Mouse (Mus musculus): ENCODE measurements at regions not wholly inside any gene's neighbourhood (a gene's known extent, or its start where the extent isn't known, plus 50 kb on each side); places are given as distances from the start of the nearest gene placed in this dataset.
"Not testable (repeated sequence)": the region's sequence is repeated elsewhere in the genome, so short reads cannot be mapped to it uniquely, and the experiment has no call there.

- no peak for DNase-seq (ENCODE audit: low spot score in 2 of 2)
Measured at GRCm38 (mm10) chr11:56505068-56505467, 464.3 kb upstream of the Nmur2 start.

GRCm38 (mm10) chr11:56514941-56515340 is 474.1 kb upstream of the Nmur2 start:
- DNase-seq (ENCODE audit: low spot score in 2 of 2): no peak

- peak in 1 of 2 experiments; percentile 3 for DNase-seq (ENCODE audit: low spot score in 2 of 2)
Measured at GRCm38 (mm10) chr11:56518486-56518885, 477.7 kb upstream of the Nmur2 start.

GRCm38 (mm10) chr11:56550736-56551135 is 460.5 kb upstream of the Gria1 start:
- no peak for DNase-seq (ENCODE audit: low spot score in 2 of 2)

- DNase-seq (ENCODE audit: low spot score in 2 of 2): no peak
Measured at GRCm38 (mm10) chr11:56556332-56556731, 454.9 kb upstream of the Gria1 start.

GRCm38 (mm10) chr11:56580028-56580427 is 431.2 kb upstream of the Gria1 start:
- DNase-seq (ENCODE audit: low spot score in 2 of 2): peak; percentile 17 to 37

GRCm38 (mm10) chr11:56583054-56583453 is 428.1 kb upstream of the Gria1 start:
- no peak for DNase-seq (ENCODE audit: low spot score in 2 of 2)

- DNase-seq (ENCODE audit: low spot score in 2 of 2): not testable (repeated sequence)
Measured at GRCm38 (mm10) chr11:56593435-56593834, 417.8 kb upstream of the Gria1 start.

GRCm38 (mm10) chr11:56603742-56604141 is 407.4 kb upstream of the Gria1 start:
- no peak for DNase-seq (ENCODE audit: low spot score in 2 of 2)

GRCm38 (mm10) chr11:56627659-56628058 is 383.5 kb upstream of the Gria1 start:
- peak; percentile 28 to 29 for DNase-seq (ENCODE audit: low spot score in 2 of 2)

- no peak for DNase-seq (ENCODE audit: low spot score in 2 of 2)
Measured at GRCm38 (mm10) chr11:56633445-56633844, 377.7 kb upstream of the Gria1 start.

- no peak for DNase-seq (ENCODE audit: low spot score in 2 of 2)
Measured at GRCm38 (mm10) chr11:56636606-56637226, 374.5 kb upstream of the Gria1 start.

GRCm38 (mm10) chr11:56641716-56642115 is 369.5 kb upstream of the Gria1 start:
- no peak for DNase-seq (ENCODE audit: low spot score in 2 of 2)

Data from layer of hippocampus, adult 8-10 months (tissue).